Mouse (Mus musculus) cerebellum, adult (tissue): ENCODE results near the gene Mterf2.

Experiments
- ATAC-seq: cut with Nextera tagmentation; 2 replicates; pipeline ENCODE4 v1.9.2; 2017; ENCODE audit warnings: mild to moderate bottlenecking, moderate library complexity, mixed read lengths; ENCODE audit not compliant: insufficient number of reproducible peaks, low FRiP score, low TSS enrichment

The Mterf2 gene

GRCm38 (mm10) chr10:85127395-85128287 is at the start of gene Mterf2:
Gene Mterf2 (minus strand): TSS chr10:85128027.
- peak; percentile 99 for ATAC-seq

- no peak for ATAC-seq
Observed at GRCm38 (mm10) chr10:85176640-85177039, 48.8 kb upstream of the Mterf2 start.

GRCm38 (mm10) chr10:85165306-85165705 is 37.5 kb upstream of the Mterf2 start:
- ATAC-seq: no peak

GRCm38 (mm10) chr10:85164791-85165190 is 37.0 kb upstream of the Mterf2 start:
- ATAC-seq: no peak

DNA sequence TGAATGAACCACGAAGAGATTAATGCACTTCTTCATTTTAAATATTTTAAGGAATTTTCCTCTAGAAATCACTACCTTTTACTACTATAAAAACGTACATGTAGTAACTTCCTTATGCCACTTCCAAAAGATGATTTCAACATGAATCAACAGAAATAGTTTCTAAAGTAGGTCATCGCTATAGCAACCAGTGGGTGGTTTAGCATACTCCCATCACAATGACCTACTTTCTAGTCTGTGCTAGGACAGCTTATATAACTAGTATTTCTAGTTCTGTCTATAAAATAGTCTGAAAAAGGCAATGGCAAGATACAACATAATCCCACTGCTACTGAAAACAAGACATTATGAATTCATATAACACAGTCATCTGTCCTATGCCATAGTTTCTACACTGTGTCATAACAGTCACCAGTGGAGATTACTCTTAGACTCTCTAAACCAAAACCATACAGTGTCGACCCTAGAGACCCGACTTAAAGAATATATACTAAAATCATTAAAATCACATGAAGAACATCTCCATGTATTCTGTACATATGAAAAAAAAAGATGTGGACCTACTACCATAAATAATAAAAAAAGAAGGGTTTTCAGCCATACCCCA is 34.0 kb upstream of the Mterf2 start:
- peak; percentile 83 for ATAC-seq

DNA sequence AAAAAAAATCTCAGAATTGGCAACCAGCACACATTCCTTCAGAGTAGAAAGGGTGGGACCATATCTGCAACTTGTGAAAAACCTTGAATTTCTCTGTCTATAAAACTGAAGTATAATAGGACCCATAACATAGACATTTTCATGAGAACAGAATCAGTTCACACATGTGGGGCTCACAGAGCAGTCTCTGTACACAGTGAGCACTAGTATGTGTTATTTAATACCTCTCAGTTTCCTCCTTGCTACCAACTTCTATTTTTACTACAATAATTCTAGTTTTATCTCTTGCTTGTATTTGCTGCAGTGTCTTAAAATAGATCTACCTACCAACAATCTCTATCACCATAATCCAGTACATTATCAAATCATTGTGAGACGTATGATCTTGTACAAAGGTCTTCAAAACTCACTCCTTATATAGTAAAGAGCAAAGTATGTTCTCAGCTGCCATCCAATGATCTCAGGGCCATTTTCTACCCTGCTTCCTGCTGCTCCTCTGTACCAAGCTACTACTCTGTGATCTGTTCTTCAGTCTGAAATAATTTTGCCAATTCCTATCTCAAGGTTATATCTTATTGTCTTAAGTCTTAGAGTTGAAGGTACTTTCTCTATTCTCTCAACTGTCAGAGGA is 32.3 kb upstream of the Mterf2 start:
- no peak for ATAC-seq

- ATAC-seq: no peak
Observed at GRCm38 (mm10) chr10:85157451-85157850, 29.6 kb upstream of the Mterf2 start.

- no peak for ATAC-seq
Observed at GRCm38 (mm10) chr10:85154195-85154594, 26.4 kb upstream of the Mterf2 start.

DNA sequence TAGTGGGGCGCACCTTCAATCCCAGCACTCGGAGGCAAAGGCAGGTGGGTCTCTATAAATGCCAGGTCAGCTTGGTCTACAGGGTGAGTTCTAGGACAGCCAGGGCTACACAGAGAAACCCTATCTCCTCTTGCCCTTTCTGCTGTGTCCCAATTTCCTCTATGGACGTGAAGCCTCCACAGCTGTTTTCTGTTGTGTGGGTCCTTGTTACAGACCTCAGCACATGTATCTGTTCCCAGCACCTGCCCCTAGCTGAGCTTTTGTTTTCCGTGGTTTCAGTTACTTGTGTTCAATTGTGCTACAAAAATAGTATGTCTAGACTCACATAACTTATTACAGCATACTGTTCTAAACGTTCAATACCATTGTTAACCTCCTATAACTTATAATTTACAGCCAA is 21.4 kb upstream of the Mterf2 start:
- ATAC-seq: no peak

DNA sequence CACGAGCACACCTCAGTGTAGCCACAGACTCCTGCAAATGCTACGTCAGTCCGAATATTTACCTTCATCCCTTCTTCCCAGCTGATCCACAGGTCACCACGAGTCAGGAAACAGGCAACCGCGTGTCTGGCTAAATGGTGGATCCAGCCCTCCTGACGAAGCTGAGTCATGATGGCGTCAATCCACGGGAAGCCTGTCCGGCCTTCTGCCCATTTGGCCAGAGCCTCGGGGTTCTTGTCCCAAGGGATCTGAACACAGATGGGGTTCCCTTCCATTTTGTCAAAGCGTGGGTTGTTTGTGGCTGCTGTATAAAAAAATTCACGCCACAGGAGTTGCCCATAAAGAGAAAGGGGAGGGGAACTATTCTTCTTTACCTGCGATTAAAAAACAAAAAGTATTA is 18.5 kb upstream of the Mterf2 start:
- ATAC-seq: no peak

DNA sequence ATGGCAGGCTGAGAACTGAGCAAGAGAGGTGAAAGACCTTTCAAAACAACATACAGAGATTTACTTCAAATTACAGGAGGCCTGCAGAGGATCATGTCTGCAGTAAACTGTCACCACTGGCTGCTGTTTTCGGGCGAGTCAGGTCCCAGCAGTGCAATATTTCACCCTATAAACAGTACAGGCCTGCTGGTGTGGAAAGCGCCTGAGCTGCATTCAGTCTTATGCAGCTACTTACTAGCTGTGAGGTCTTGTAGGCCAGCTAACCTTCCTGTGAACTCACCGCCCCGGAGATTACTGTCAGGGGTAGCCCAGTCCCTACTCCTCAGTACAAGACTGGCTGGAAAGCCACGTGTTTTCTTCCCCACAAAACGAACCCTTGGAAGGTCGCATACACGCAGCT is 13.6 kb upstream of the Mterf2 start:
- no peak for ATAC-seq

DNA sequence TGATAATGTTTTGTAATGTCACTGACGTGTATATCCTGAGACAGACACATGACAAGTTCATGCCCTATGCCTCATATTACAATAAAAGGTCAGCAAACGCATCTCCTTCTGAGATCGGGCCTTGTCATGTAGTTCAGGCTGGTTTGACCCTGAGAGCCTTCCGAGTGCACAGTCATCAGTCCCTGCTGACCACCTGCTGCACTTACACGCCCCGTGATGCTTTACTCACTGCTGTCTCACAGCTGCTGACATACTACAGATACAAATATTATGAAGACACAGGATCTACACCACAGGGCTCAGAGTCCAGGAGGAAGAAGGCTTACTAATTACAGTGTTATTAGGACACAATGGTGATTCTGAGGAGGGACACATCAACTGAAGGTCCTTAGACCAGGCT is 8.7 kb upstream of the Mterf2 start:
- ATAC-seq: no peak

GRCm38 (mm10) chr10:85128453-85128852 is 626 bp upstream of the Mterf2 start:
- no peak for ATAC-seq

DNA sequence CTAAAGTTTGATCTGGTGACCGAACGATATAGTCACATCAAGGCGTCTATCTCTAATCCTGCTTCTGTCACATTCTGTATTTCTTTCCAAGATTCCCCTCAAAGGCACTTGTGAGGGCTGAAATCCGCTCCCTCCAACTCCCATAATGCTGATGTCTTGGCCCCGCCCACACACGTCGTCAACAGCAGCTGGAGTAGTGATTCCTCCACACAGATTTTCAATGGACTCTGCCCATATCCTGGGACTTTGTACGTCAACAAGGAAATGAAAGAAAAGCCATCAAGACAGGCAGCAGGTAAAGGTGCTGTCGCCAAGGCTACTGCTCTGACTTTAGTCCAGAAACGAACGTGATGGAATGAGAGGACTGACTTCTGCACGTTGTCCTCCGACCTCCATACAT is 2.6 kb downstream of the Mterf2 start:
- ATAC-seq: no peak

DNA sequence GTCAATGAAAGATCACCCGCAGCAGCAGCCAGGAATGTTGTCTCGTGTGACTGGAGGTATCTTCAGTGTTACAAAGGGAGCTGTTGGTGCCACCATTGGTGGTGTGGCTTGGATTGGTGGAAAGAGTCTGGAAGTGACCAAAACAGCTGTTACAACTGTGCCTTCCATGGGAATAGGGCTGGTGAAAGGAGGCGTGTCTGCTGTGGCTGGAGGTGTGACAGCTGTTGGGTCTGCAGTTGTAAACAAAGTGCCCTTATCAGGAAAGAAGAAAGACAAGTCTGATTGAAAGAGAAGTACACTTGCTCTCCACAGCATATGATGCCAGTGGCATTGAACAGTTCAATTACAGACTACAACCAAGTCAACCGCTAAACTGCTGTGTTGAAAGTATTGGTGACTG is 13.4 kb downstream of the Mterf2 start:
- ATAC-seq: no peak

- ATAC-seq: peak; percentile 34; the same call in 1 of the 2 replicates
Observed at GRCm38 (mm10) chr10:85103085-85103885, 24.5 kb downstream of the Mterf2 start.

DNA sequence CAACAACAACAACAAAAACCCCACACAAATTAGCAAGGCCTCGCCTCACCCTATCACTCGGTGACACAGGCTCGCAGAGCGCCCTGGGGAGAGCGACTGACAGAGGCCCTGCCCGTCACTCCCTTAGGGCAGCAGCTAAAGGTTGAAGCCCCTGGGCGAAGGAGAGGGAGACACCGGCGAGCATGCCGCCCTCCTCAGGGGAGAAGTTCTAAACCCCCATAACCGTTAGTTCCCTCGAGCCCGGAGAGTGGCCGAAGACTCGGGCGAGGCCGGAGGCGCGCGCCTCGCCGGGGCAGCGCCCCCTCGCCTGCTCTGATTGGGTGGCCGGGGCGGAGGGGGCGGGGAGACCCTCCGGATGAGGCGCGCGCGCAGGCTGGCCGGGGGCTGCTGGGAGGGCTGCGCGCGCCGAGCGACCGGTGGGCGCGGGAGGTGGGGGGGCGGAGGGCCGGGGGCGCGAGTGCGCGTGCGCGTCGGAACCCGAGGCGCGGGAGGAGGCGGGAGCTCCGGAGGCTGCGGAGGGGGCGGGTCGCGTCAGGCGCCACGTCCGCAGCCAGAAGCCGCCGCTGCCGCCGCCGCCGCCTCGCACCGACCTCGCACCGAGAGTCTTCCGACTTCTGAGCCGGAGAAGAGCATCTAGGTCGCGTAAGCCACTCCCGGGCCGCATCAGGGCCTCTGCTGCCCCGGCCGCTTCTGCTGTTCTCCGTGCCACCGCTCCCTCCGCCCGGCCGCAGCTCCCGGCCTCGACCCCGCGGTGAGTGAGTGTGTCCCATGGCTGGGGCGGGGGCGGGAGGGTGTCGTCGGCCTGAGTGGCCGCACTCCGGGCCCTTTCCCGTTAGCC is 25.4 kb downstream of the Mterf2 start, which contains the start of the genes Fhl4 and Tmem263:
Fhl4 (minus strand) TSS at position 249 of the 838 bp plus-strand sequence.
Tmem263 (plus strand) TSS at position 381 of the 838 bp plus-strand sequence.
- ATAC-seq: peak; percentile 86

- ATAC-seq: no peak
Observed at GRCm38 (mm10) chr10:85101841-85102240, 26.0 kb downstream of the Mterf2 start.

DNA sequence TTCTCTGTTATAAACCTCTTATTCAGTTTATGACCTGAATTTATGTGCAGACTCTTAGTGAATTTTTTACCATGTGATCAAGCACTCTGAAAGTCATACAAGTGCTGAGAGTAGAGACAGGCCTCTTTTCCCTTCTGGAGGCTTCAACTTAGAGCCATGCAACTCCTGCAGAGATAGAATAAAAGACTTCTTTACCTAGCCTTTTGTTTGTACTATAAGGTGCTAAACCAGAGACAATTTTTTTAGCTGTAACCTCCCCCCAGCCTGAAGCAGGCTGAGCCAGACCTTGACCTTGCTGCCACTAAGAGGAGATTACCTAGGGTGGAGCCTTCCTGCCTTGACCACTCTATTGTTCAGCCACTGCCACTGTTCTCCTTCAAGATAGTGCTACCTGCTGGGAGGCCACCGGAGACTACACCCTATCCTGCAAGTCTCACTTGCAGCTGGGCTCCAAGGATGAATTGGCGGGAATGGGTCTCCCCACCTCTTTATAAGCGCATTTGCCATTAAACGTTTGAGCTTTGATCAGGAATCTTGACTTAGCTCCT is 56.1 kb downstream of the Mterf2 start:
- no peak for ATAC-seq
